ENCODE assay signal across 7 mouse cellular contexts in genomic region chr6:11908170-11908569, GRCm38 (mm10). TPM values are rescaled to one million over a fixed set of nuclear protein-coding genes. Genes with fewer than 3 reads are reported as not detected.
DNase-seq lines count a peak whose midpoint lies in the region; ATAC-seq and TF ChIP-seq lines count a peak whose summit lies in the region.

No protein-coding gene starts in this region.

- TF ChIP-seq POLR2A in spleen, adult 2 months (IDR thresholded peaks at IDR 0.05; ENCODE audit: low read depth, low read length): no peak

- ATAC-seq in embryonic facial prominence, embryonic 11.5 days (replicated peaks; ENCODE audit: insufficient number of reproducible peaks, low FRiP score, low TSS enrichment, low read depth): no peak
- ATAC-seq in intestine, postnatal 0 days: no peak
- ATAC-seq in neural tube, embryonic 14.5 days (ENCODE audit: low read depth): no peak

- no peak for TF ChIP-seq CTCF in spleen, adult 2 months (IDR thresholded peaks at IDR 0.05; ENCODE audit: extremely low read depth, insufficient read depth, insufficient read length, insufficient replicate concordance)
- peak; percentile 23 for TF ChIP-seq CTCF in intestine, postnatal 0 days (IDR thresholded peaks at IDR 0.05; ENCODE audit: low read depth)

- no peaks in the 10 kb centered on the region for H3K27me3 ChIP-seq in spleen, adult 2 months (ENCODE audit: control insufficient read depth, insufficient read depth, low read length)
- no peaks in the 10 kb centered on the region for H3K27me3 ChIP-seq in embryonic facial prominence, embryonic 11.5 days (ENCODE audit: control insufficient read depth, insufficient read depth, low read length)
- no peaks in the 10 kb centered on the region for H3K27me3 ChIP-seq in intestine, postnatal 0 days (replicated peaks; ENCODE audit: control insufficient read depth, insufficient read depth, low read length)
- H3K27me3 ChIP-seq in neural tube, embryonic 14.5 days (ENCODE audit: control insufficient read depth, insufficient read depth, low read length): no peaks in the 10 kb centered on the region

- peak overlapping the region; percentile 77 for H3K4me3 ChIP-seq in spleen, adult 2 months (ENCODE audit: extremely low read depth, insufficient read depth, insufficient read length)
- H3K4me3 ChIP-seq in embryonic facial prominence, embryonic 11.5 days (ENCODE audit: low read depth, low read length): peak overlapping the region; percentile 79
- H3K4me3 ChIP-seq in intestine, postnatal 0 days (ENCODE audit: low read depth, low read length): peak overlapping the region; percentile 83
- peak overlapping the region; percentile 62 for H3K4me3 ChIP-seq in neural tube, embryonic 14.5 days (ENCODE audit: low read depth, low read length)

- no peaks in the 10 kb centered on the region for H3K9me3 ChIP-seq in embryonic facial prominence, embryonic 11.5 days (replicated peaks; ENCODE audit: control insufficient read depth, low read length)
- no peaks in the 10 kb centered on the region for H3K9me3 ChIP-seq in intestine, postnatal 0 days (ENCODE audit: control insufficient read depth)
- H3K9me3 ChIP-seq in neural tube, embryonic 14.5 days (ENCODE audit: control insufficient read depth, low read length): no peaks in the 10 kb centered on the region

- WGBS in spleen, adult 2 months: 14% methylated on average over 7 of the region's 7 CpGs
- 33% methylated on average over 7 of the region's 7 CpGs for WGBS in embryonic facial prominence, embryonic 11.5 days
- WGBS in intestine, postnatal 0 days: 18% methylated on average over 7 of the region's 7 CpGs
- WGBS in neural tube, embryonic 14.5 days: 30% methylated on average over 7 of the region's 7 CpGs

- peak overlapping the region; percentile 30 for H3K4me2 ChIP-seq in embryonic facial prominence, embryonic 11.5 days (ENCODE audit: low read depth, low read length)
- H3K4me2 ChIP-seq in intestine, postnatal 0 days (replicated peaks; ENCODE audit: low read depth): peak overlapping the region; percentile 67
- H3K4me2 ChIP-seq in neural tube, embryonic 14.5 days (ENCODE audit: low read depth, low read length): peak overlapping the region; percentile 72

- no peaks in the 10 kb centered on the region; the same call in none of the 2 replicates for H3K36me3 ChIP-seq in spleen, adult 2 months (ENCODE audit: control insufficient read depth, insufficient read depth, low read length)
- H3K36me3 ChIP-seq in embryonic facial prominence, embryonic 11.5 days (replicated peaks; ENCODE audit: control insufficient read depth, insufficient read depth, low read depth, low read length): peaks cover 3% of the 10 kb centered on the region
- 0 out of 2 replicates have a peak, but pooled peaks cover 4% of the 10 kb centered on the region for H3K36me3 ChIP-seq in intestine, postnatal 0 days (ENCODE audit: control insufficient read depth, insufficient read depth)
- H3K36me3 ChIP-seq in neural tube, embryonic 14.5 days (ENCODE audit: control insufficient read depth, insufficient read depth, low read length): 0 out of 2 replicates have a peak, but pooled peaks cover 3% of the 10 kb centered on the region

- H3K27ac ChIP-seq in spleen, adult 2 months (ENCODE audit: insufficient read depth, low read length): no peak overlapping the region; the same call in 1 of the 2 replicates
- H3K27ac ChIP-seq in embryonic facial prominence, embryonic 11.5 days (replicated peaks; ENCODE audit: low read depth, low read length): peak overlapping the region; percentile 22; the same call in 1 of the 2 replicates
- peak overlapping the region; percentile 86 for H3K27ac ChIP-seq in intestine, postnatal 0 days (ENCODE audit: low read depth, low read length)
- no peak overlapping the region for H3K27ac ChIP-seq in neural tube, embryonic 14.5 days (ENCODE audit: low read depth, low read length)

- H3K9ac ChIP-seq in embryonic facial prominence, embryonic 11.5 days (replicated peaks; ENCODE audit: low read length): peak overlapping the region; percentile 87
- peak overlapping the region; percentile 85 for H3K9ac ChIP-seq in intestine, postnatal 0 days (ENCODE audit: low read depth, low read length)
- no peak overlapping the region; the same call in 1 of the 2 replicates for H3K9ac ChIP-seq in neural tube, embryonic 14.5 days (replicated peaks; ENCODE audit: low read depth, low read length)

- peaks cover 9% of the 10 kb centered on the region for H3K4me1 ChIP-seq in spleen, adult 2 months (ENCODE audit: control insufficient read depth, insufficient read depth, insufficient read length)
- H3K4me1 ChIP-seq in embryonic facial prominence, embryonic 11.5 days (ENCODE audit: control insufficient read depth, insufficient read depth, low read length): no peaks in the 10 kb centered on the region
- peaks cover 11% of the 10 kb centered on the region for H3K4me1 ChIP-seq in intestine, postnatal 0 days (replicated peaks; ENCODE audit: control insufficient read depth, insufficient read depth, low read length)
- H3K4me1 ChIP-seq in neural tube, embryonic 14.5 days (ENCODE audit: control insufficient read depth, insufficient read depth, low read length): peaks cover 13% of the 10 kb centered on the region

- no peak for DNase-seq in spleen, adult 2 months (ENCODE audit: low read depth in 1 of 2, low spot score in 2 of 2)
- DNase-seq in spleen, adult 18-20 months: no peak
- DNase-seq in embryonic facial prominence, embryonic 11.5 days (ENCODE audit: low spot score): no peak
- no peak for DNase-seq in ovary, postnatal 14 days (ENCODE audit: low spot score)
- DNase-seq in testis, postnatal 10 days (ENCODE audit: low spot score): no peak

RNA-seq across cellular contexts. Expression of gene Phf14, which starts 0.6 kb away (rescaled TPM):
- polyA plus RNA-seq in spleen, adult 2 months (2012; rRNA removed): 3.3 and 3.5 TPM in 2 replicates
- 88.1 and 106 TPM in 2 replicates for polyA plus RNA-seq in embryonic facial prominence, embryonic 11.5 days (2014; fragmentation: Nextera tagmentation; extraction: Ambion mirVana)
- 43.0 and 54.0 TPM in 2 replicates for polyA plus RNA-seq in intestine, postnatal 0 days (2015; fragmentation: Nextera tagmentation; extraction: Ambion mirVana)
- polyA plus RNA-seq in neural tube, embryonic 14.5 days (2014; fragmentation: Nextera tagmentation; extraction: Ambion mirVana): 107 and 125 TPM in 2 replicates

RNA-seq across cellular contexts. Expression of gene Ndufa4, which starts 0.9 kb away (rescaled TPM):
- 131 and 132 TPM in 2 replicates for polyA plus RNA-seq in spleen, adult 2 months (2012; rRNA removed)
- 800 and 841 TPM in 2 replicates for polyA plus RNA-seq in embryonic facial prominence, embryonic 11.5 days (2014; fragmentation: Nextera tagmentation; extraction: Ambion mirVana)
- polyA plus RNA-seq in intestine, postnatal 0 days (2015; fragmentation: Nextera tagmentation; extraction: Ambion mirVana): 1,529 and 1,625 TPM in 2 replicates
- polyA plus RNA-seq in neural tube, embryonic 14.5 days (2014; fragmentation: Nextera tagmentation; extraction: Ambion mirVana): 1,211 and 1,550 TPM in 2 replicates

Comparison
In these comparisons a context has a peak if more than half of its experiments do, and no peak if none do; other contexts are left out.
1. H3K27ac ChIP-seq: peak in embryonic facial prominence, embryonic 11.5 days (single experiment) and intestine, postnatal 0 days (single experiment); none in spleen, adult 2 months (single experiment) and neural tube, embryonic 14.5 days (single experiment).
2. Peak in every context shown above with its lines, with median percentiles within 50 percentile points of each other: H3K4me3 ChIP-seq and H3K4me2 ChIP-seq.